Mouse (Mus musculus) v-Abl transformed pro-B cells (cell line): ENCODE data around the gene Rptor.

Experiments
- in situ Hi-C, 2 experiments: fragments of 400-800 bp; cut with MboI; formaldehyde crosslinking; loops; one replicate each; pipeline ENCODE4 v1.15.1; 2025; ENCODE audit not compliant: unreplicated experiment in 2 of 2

Gene Rptor

DNA sequence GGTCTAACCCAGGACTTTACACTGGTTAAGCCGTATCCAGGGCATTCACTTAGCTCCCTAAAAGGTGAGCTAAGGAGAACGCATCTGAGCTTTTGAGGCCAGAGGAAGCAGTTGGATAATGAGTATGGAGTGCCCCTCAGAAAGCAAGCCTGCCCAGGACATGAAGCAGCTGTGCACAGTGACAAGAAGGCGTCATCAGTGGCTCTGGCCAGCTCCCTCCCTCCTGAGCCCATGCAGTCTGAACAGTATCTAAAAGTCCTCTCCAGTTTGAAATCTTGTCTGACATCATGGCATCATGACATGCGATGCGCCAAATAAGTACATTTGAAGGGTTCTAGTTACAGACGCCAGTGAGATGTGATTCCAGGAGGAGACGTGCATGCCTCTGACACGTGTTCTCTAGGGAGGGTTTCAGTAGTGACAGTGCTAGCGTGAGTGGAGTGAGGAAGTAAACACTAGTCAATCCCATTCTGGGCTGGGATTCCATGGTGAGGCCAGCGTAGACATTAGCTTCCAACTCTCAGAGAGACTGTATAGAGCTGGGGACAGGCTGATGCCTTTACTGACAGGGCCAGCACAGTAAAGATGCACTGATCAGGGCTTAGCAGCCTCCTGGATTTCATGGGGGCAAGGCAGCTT, 202.5 kb downstream of the Rptor start:
- in situ Hi-C loops = no loop called here

GRCm38 (mm10) chr11:119806539-119806938, 203.8 kb downstream of the Rptor start:
- in situ Hi-C loops = no loop called here

DNA sequence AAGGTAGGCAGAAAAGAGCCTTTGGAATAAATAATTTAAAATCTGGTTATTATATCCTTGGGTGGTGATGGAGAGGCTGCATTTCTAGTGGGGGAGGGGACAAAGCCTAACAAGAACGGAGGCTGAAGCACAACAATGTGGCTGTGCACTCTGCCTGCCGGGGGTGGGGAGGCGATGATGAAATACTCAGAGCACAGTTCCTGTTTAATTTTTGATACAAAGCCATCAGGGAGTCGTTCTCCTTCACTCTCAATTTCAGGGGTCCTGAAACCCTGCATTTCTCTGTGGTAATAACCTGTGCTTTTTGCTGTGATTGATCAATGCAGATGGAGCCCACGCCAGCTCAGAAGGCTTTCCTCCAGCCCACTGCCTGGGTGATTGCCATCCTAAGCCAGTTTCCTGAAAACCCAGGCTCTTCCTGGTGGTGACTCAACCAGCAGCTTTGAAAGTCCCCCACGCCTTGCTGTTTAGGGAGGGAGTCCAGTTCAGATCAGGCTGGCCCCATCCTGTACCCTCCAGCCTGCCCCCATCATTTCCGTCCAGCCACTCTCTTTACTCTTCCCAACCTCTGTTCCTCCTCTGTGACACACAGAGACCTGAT, 204.8 kb downstream of the Rptor start:
- in situ Hi-C loops = no loop called here

DNA sequence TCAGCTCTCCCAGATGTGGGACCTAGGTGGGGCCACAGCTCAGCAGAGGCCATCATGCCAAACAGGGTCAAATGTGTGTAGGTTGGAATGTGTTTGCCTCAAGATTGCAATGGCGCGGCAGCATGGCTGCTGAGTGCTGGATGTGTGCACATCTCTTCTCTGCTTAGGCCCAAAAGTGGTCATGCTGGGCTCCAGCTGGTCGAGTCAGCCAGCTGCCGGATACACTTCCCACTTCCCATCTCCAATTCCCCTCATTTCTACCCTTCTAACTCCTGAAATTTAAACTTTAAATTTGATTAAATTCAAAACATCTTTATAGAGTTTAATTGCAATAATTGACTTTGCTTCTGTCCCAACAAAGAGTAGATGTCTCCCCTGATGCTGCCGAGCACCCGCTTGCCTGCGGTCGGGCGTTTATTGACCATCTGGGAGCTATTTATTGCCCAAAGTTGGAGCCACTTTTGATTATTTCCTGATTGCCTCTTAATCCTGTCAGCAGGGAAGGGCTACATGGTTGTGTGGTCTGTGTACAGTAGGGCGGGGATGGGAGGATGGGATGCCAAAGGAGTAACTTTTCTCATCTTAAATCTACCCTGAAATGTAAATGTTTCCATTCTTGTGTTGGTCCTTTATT, 206.1 kb downstream of the Rptor start:
- in situ Hi-C loops = no loop called here

- in situ Hi-C loops = no loop called here
Measured at GRCm38 (mm10) chr11:119809309-119809708, 206.6 kb downstream of the Rptor start.

DNA sequence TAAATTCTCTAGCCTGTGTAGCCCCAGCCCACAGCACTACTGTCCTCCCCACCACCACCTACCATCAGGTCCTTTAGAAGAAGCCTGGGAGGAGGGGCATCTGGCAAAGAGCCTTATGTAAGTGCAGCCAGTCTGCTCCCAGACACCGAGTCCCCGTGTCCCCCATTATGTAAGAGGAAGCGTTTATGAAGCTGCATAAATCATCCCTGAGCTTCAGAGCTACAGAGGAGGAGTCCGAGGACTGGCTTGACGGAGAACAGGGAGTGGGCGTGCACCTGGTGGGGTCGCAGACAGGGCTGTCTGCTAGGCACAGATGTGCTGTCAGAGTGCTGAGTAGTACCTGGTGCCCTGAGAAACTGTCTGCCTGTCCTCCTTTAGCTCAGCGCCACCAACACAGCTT, 208.3 kb downstream of the Rptor start:
- in situ Hi-C loops = no loop called here

- in situ Hi-C loops = no loop called here
Measured at GRCm38 (mm10) chr11:119811598-119811997, 208.9 kb downstream of the Rptor start.

GRCm38 (mm10) chr11:119812093-119812492, 209.4 kb downstream of the Rptor start:
- in situ Hi-C loops = no loop called here

GRCm38 (mm10) chr11:119814035-119814558, 211.4 kb downstream of the Rptor start:
- in situ Hi-C loops = no loop called here

GRCm38 (mm10) chr11:119816798-119817361, 214.2 kb downstream of the Rptor start:
- in situ Hi-C loops = no loop called here

DNA sequence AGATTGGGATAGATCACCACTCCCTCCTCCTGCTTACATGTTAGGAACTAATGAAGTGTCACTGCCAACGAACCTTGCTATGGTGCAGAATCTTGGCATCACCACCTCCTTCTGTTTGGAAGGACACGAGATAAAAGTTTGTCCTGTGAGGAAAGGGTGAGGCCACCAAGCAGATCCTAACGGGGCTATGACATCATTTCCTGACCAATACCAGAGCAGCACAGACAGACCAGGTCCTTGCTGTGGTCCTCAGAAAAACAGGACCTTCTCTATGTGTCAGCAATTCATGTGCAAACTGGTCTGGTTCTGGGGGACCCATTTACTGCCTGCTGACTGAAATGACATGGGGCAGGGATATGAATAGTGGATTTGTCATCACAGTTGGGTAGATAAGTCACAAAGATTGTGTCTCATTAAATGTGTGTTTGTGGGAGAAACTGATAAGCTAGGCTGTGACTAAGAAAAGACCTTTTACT, 214.7 kb downstream of the Rptor start:
- in situ Hi-C loops = no loop called here

DNA sequence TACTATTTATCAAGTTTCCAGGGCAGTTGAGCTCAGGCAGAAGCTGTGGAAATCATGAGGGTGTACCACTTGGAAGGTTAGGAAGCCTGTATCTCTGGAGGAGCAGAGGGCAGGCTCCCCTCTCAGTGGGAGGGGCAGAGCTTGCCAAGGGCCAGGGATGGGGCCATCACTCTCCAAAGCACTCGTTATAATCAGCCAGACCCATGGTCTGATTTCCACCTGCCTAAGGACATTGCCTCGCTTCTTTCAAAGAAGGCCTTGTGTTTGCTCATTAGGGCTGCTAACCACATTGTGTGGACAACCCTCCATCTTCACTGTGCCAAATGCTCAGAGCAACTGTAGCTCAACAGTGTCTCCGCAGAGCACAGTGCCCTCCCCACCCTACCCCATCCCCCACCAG, 215.2 kb downstream of the Rptor start:
- in situ Hi-C loops = no loop called here

DNA sequence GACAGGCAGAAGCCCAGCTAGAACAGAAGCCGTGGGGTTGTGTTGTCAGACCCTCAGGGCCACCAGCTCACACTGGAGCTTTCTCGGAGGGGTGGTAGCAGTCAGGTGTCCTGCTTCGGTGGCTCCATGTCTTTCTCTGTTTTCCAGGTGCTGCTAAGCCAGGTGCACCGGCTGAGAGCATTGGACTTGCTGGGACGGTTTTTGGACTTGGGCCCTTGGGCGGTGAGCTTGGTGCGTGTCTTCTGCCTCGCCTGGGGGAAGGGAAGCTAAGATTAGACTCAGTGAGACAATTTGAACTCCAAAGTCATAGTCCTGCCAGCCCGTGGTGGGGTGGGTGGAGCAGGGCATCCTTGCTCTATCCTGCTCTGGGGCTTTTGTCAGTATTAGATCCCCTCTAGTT, 218.8 kb downstream of the Rptor start:
- in situ Hi-C loops = no loop called here

DNA sequence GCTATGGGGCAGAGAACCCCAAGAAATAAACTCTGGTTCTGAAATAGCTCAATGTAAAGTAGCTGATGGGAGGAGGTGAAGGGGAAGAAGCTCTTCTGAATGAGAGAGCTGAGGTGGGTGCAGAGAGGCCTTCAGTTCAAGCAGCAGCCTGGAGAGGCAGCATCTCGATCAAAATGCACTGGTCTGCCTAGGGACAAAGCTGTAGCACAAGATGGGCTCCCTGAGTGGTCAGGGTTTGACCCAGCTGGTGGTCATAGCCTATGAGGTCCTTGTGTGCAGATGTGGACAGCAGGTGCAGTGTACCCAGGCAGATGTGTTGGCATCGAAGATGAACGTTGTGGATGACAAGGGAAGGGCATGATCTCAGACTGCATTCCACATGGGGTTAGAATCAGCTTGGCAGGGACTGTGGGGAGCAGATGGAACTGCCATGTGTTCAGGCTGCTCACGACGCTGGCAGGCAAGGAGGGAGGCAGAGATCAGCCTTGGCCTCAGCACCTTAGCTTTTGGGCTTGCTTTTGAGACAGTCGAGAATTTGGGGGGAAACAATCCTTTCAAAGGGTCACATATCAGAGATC, 221.5 kb downstream of the Rptor start:
- in situ Hi-C loops = no loop called here

GRCm38 (mm10) chr11:119825783-119826182, 223.1 kb downstream of the Rptor start:
- in situ Hi-C loops = no loop called here

GRCm38 (mm10) chr11:119826239-119826638, 223.5 kb downstream of the Rptor start:
- in situ Hi-C loops = no loop called here

DNA sequence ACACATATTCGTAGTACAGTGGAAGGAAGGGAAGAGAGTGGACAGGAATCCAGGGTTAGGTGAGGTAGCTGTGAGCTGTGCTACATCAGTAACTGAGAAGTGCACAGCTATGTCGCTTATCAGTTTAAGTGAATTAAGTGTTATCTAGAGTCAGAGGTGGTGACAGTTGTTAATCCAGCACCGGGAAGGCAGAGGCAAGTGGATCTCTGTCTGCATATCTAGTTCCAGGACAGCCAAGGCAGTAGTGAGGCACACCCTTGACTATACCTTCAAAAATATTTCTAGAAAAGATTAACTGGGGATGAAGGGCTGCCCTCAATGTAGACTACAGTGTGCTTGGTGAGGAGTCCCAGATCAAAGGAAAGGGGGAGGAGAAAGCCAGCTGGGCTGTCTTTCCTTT, 226.4 kb downstream of the Rptor start:
- in situ Hi-C loops = no loop called here

- in situ Hi-C loops = no loop called here
Measured at GRCm38 (mm10) chr11:119831682-119832081, 229.0 kb downstream of the Rptor start.

DNA sequence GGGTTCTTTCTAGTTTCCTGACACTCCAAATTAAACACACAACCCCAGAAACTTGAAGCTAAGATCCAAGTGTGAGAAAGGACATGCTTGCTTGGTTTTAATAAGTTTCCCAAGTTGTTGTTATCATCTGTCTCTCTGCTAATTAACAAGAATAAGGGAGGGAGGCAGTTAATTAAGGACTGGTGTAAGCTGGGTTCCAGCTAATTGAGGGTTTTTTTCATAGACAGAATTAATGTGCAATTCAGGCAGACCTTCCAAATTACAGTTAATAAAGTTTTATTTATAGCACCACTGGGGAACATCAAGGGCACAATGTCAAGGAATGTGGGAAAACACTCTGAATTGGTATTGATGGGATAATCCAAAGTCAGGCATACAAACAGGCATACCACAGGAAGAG, 230.6 kb downstream of the Rptor start:
- in situ Hi-C loops = no loop called here

- in situ Hi-C loops = no loop called here
Measured at GRCm38 (mm10) chr11:119833877-119834804, 231.4 kb downstream of the Rptor start.
